Mouse (Mus musculus): Measurements from ENCODE around the gene Triobp. TPM values are rescaled to one million over a fixed set of nuclear protein-coding genes. Genes with fewer than 3 reads are reported as not detected.
A peak's percentile ranks its signal among the peaks of the same experiment; 100 is the strongest.

The Triobp gene
- polyA plus RNA-seq, 1 experiment from 2014 or later: 33.0 TPM

GRCm38 (mm10) chr15:79037913-79038328 is 90.4 kb downstream of the Triobp start:
- ATAC-seq (replicated peaks; ENCODE audit: low FRiP score, low read depth): 0 out of 2 replicates have a peak, but pooled peaks have one; percentile 13
- H3K4me1 ChIP-seq (replicated peaks; ENCODE audit: insufficient read depth, low read length): peaks cover 19% of the 10 kb centered on the region; the same call in 1 of the 2 replicates
- no peak overlapping the region for H3K4me3 ChIP-seq (replicated peaks; ENCODE audit: low read depth, low read length)
- peak; percentile 82 for DNase-seq (ENCODE audit: low spot score)
- H3K9ac ChIP-seq (ENCODE audit: low read depth, low read length): no peak overlapping the region
- no peak overlapping the region for H3K27ac ChIP-seq
- H3K27me3 ChIP-seq (ENCODE audit: insufficient read depth, low read length): peaks cover 8% of the 10 kb centered on the region
- WGBS: 11% methylated on average over 14 of the region's 14 CpGs
- H3K9me3 ChIP-seq (replicated peaks; ENCODE audit: low read length): no peaks in the 10 kb centered on the region
- peak overlapping the region; percentile 19; the same call in 1 of the 2 replicates for H3K4me2 ChIP-seq (ENCODE audit: low read length)
- peaks cover 11% of the 10 kb centered on the region; the same call in 1 of the 2 replicates for H3K36me3 ChIP-seq (ENCODE audit: insufficient read depth, low read length)
- TF ChIP-seq CTCF (IDR thresholded peaks at IDR 0.05; ENCODE audit: low read depth): peak; percentile 87

DNA sequence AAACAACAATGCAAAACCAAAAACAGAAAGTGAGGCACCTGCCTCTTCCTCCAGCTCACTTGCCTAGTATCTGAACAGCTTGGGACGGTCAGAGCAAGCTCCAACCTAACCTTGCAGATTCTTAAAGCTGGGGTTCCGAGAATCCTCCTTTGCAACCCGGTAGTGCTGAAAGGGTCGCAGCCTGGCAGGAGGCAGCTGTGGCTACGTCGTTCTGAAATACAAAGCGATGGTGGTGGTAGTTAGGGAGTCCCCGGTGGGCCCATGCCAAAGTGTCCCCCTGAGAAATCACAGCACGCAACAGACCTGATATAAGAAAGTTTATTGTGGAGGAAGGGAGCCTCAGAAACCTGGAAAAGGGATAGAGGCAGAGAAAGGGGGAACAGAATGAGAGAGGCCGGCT is 90.8 kb downstream of the Triobp start:
- H3K4me1 ChIP-seq (replicated peaks; ENCODE audit: insufficient read depth, low read length): peaks cover 23% of the 10 kb centered on the region; the same call in 1 of the 2 replicates
- H3K9ac ChIP-seq (ENCODE audit: low read depth, low read length): no peak overlapping the region
- peaks cover 12% of the 10 kb centered on the region for H3K27me3 ChIP-seq (ENCODE audit: insufficient read depth, low read length)
- WGBS: 77% methylated on average over 10 of the region's 10 CpGs
- H3K36me3 ChIP-seq (ENCODE audit: insufficient read depth, low read length): peaks cover 11% of the 10 kb centered on the region; the same call in 1 of the 2 replicates
- no peaks in the 10 kb centered on the region for H3K9me3 ChIP-seq (replicated peaks; ENCODE audit: low read length)
- H3K4me3 ChIP-seq (replicated peaks; ENCODE audit: low read depth, low read length): no peak overlapping the region
- no peak for DNase-seq (ENCODE audit: low spot score)
- no peak overlapping the region for H3K4me2 ChIP-seq (ENCODE audit: low read length)
- H3K27ac ChIP-seq: no peak overlapping the region
- no peak for TF ChIP-seq CTCF (IDR thresholded peaks at IDR 0.05; ENCODE audit: low read depth)
- no peak for ATAC-seq (replicated peaks; ENCODE audit: low FRiP score, low read depth)

DNA sequence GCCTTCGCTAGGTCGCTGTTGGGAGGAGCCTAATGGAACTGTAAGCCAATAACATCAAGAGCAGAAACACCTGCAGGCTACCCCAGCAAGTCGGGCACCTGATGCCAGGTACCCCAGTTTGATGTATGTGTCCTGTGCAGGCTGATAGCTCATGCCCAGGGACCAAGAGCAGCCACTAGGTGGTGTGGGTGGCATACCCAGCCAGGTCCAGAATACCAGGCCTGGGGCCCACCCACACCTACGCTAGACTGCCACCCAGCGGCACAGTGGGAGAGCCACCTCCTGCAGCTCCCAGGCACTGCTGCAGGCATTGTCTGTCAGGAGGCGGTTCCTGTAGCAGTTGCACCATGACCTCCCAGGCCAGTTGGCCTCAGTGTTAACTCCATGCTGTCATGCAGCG is 91.3 kb downstream of the Triobp start:
- ATAC-seq (replicated peaks; ENCODE audit: low FRiP score, low read depth) (peak; percentile 81), DNase-seq (ENCODE audit: low spot score) (peak; percentile 93)
- H3K4me2 ChIP-seq (ENCODE audit: low read length): no peak overlapping the region
- H3K27ac ChIP-seq: no peak overlapping the region
- no peak overlapping the region for H3K9ac ChIP-seq (ENCODE audit: low read depth, low read length)
- 17% methylated on average over 7 of the region's 7 CpGs for WGBS
- peaks cover 12% of the 10 kb centered on the region for H3K27me3 ChIP-seq (ENCODE audit: insufficient read depth, low read length)
- H3K4me3 ChIP-seq (replicated peaks; ENCODE audit: low read depth, low read length): no peak overlapping the region
- peaks cover 24% of the 10 kb centered on the region; the same call in 1 of the 2 replicates for H3K4me1 ChIP-seq (replicated peaks; ENCODE audit: insufficient read depth, low read length)
- no peaks in the 10 kb centered on the region for H3K9me3 ChIP-seq (replicated peaks; ENCODE audit: low read length)
- peaks cover 11% of the 10 kb centered on the region; the same call in 1 of the 2 replicates for H3K36me3 ChIP-seq (ENCODE audit: insufficient read depth, low read length)
- peak; percentile 97 for TF ChIP-seq CTCF (IDR thresholded peaks at IDR 0.05; ENCODE audit: low read depth)

GRCm38 (mm10) chr15:79040501-79041416 is 93.2 kb downstream of the Triobp start:
- peaks cover 30% of the 10 kb centered on the region; the same call in 1 of the 2 replicates for H3K4me1 ChIP-seq (replicated peaks; ENCODE audit: insufficient read depth, low read length)
- H3K9me3 ChIP-seq (replicated peaks; ENCODE audit: low read length): no peaks in the 10 kb centered on the region
- H3K27ac ChIP-seq: no peak overlapping the region
- peaks cover 12% of the 10 kb centered on the region for H3K27me3 ChIP-seq (ENCODE audit: insufficient read depth, low read length)
- ATAC-seq (replicated peaks; ENCODE audit: low FRiP score, low read depth) (no peak), DNase-seq (ENCODE audit: low spot score) (peak; percentile 48)
- 17% methylated on average over 24 of the region's 24 CpGs for WGBS
- no peak for TF ChIP-seq CTCF (IDR thresholded peaks at IDR 0.05; ENCODE audit: low read depth)
- 0 out of 2 replicates have a peak overlapping the region, but pooled peaks have one; percentile 36 for H3K9ac ChIP-seq (ENCODE audit: low read depth, low read length)
- peak overlapping the region; percentile 22 for H3K4me3 ChIP-seq (replicated peaks; ENCODE audit: low read depth, low read length)
- peak overlapping the region; percentile 59 for H3K4me2 ChIP-seq (ENCODE audit: low read length)
- H3K36me3 ChIP-seq (ENCODE audit: insufficient read depth, low read length): peaks cover 11% of the 10 kb centered on the region; the same call in 1 of the 2 replicates

DNA sequence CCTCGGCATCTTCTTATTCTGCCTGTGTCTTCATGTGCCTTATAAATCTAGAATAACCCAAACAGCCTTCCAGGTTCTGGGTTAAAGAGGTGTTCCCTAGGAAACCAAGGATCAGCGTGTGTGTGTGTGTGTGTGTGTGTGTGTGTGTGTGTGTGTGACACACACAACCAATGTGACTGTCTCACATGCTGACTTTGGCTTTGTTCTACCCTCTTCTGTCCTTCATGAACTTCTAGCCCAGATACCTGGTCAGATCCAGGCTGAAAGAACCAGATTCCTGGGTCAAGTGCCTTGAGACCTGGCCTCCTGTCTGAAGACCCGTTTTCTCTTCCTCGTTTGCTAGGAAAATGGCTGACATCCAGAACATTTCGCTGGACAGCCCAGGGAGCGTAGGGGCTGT is 94.1 kb downstream of the Triobp start, which contains the start of gene Galr3:
TSS of gene Galr3 (plus strand) at position 301 of the 400 bp plus-strand sequence.
- H3K36me3 ChIP-seq (ENCODE audit: insufficient read depth, low read length): peaks cover 6% of the 10 kb centered on the region; the same call in 1 of the 2 replicates
- peaks cover 30% of the 10 kb centered on the region; the same call in 1 of the 2 replicates for H3K4me1 ChIP-seq (replicated peaks; ENCODE audit: insufficient read depth, low read length)
- ATAC-seq (replicated peaks; ENCODE audit: low FRiP score, low read depth): no peak
- H3K9ac ChIP-seq (ENCODE audit: low read depth, low read length): peak within 1 kb of the TSS; percentile 59
- no peak for DNase-seq (ENCODE audit: low spot score)
- no peak for TF ChIP-seq CTCF (IDR thresholded peaks at IDR 0.05; ENCODE audit: low read depth)
- no peaks in the 10 kb centered on the region for H3K9me3 ChIP-seq (replicated peaks; ENCODE audit: low read length)
- no peak within 1 kb of the TSS for H3K27ac ChIP-seq
- 65% methylated on average over 6 of the region's 6 CpGs for WGBS
- H3K4me3 ChIP-seq (replicated peaks; ENCODE audit: low read depth, low read length): peak within 1 kb of the TSS; percentile 51
- peak within 1 kb of the TSS; percentile 94 for H3K4me2 ChIP-seq (ENCODE audit: low read length)
- H3K27me3 ChIP-seq (ENCODE audit: insufficient read depth, low read length): peaks cover 12% of the 10 kb centered on the region

All from kidney, postnatal 0 days (tissue).